26 mouse cellular contexts compared by ENCODE assay signal in the genomic region with DNA sequence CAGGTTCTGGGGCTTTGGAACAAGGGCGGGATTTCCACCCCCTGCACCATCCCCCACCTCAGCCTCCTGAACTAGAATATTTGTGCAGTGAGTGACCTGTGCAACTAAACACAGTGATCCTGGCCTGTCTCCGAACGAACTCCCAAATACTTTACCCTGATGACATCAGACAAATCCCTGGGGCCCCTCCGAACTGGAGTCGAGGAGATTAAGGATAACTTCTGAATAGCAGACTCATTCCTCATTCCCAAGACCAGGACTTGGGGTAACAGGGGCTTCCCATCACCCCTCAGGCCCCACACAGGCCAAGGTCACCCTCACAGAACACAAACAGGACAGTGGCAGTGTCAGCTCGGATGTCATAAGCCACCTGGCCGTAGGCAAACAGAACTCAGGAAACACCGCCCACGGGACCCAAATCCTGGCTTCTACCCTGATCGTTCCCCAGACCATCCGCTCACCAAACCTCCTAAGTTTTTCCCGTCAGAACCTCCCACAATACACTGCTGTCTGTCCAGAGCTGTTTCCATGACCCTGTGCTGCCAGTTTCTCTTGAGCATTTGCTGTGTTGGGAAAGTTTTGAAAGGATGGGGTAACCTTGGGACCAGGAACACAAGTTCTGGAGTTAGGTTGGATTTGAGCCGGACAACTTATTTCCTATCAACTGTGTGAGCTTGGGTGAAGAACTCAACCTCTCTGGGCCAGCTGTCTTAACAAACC. TPM values are rescaled to one million over a fixed set of nuclear protein-coding genes. Genes with fewer than 3 reads are reported as not detected.
A peak's percentile ranks its signal among the peaks of the same experiment; 100 is the strongest.
DNase-seq lines count a peak whose midpoint lies in the region; ATAC-seq lines count a peak whose summit lies in the region.
"Had no signal": no experiment of that assay in that cellular context is flagged by ENCODE, and none has a peak within 500 bp of the region (broad histone marks: within the 10 kb centered on the region; RNA-seq: fewer than 3 reads in every experiment).

No protein-coding gene starts in this region.

- peak overlapping the region; percentile 45; the same call in 1 of the 2 replicates for H3K27ac ChIP-seq in intestine, embryonic 15.5 days
- peak overlapping the region; percentile 81 for H3K27ac ChIP-seq in liver, embryonic 15.5 days (replicated peaks)
- H3K27ac ChIP-seq in midbrain, embryonic 10.5 days (replicated peaks), result no peak overlapping the region
- no peak overlapping the region for H3K27ac ChIP-seq in hindbrain, embryonic 14.5 days
- H3K27ac ChIP-seq: forebrain, embryonic 12.5 days; gastrocnemius, adult 2 months; hindbrain, postnatal 0 days; limb, embryonic 12.5 days; lung, embryonic 15.5 days; macrophage had no signal

- no peak for ATAC-seq in intestine, embryonic 15.5 days
- ATAC-seq in liver, embryonic 15.5 days (ENCODE audit: insufficient read depth), result peak; percentile 58
- ATAC-seq in hindbrain, embryonic 14.5 days (ENCODE audit: low FRiP score), result no peak
- ATAC-seq: hindbrain, postnatal 0 days had no signal

- H3K4me3 ChIP-seq in intestine, embryonic 15.5 days (replicated peaks), result peak overlapping the region; percentile 27
- H3K4me3 ChIP-seq in liver, embryonic 15.5 days (replicated peaks), result peak overlapping the region; percentile 15; the same call in 1 of the 2 replicates
- H3K4me3 ChIP-seq in midbrain, embryonic 10.5 days, result no peak overlapping the region
- H3K4me3 ChIP-seq in hindbrain, embryonic 14.5 days (replicated peaks; ENCODE audit: low read length), result no peak overlapping the region
- H3K4me3 ChIP-seq: forebrain, embryonic 12.5 days; gastrocnemius, adult 2 months; heart, embryonic 12.5 days; limb, embryonic 12.5 days; lung, embryonic 15.5 days had no signal

- WGBS in intestine, embryonic 15.5 days, result 49% methylated on average over 13 of the region's 13 CpGs
- WGBS in liver, embryonic 15.5 days (ENCODE audit: insufficient replicate concordance), result 57% methylated on average over 13 of the region's 13 CpGs
- 81% methylated on average over 13 of the region's 13 CpGs for WGBS in midbrain, embryonic 10.5 days
- 89% methylated on average over 13 of the region's 13 CpGs for WGBS in hindbrain, embryonic 14.5 days

- H3K36me3 ChIP-seq in intestine, embryonic 15.5 days, result no peaks in the 10 kb centered on the region
- no peaks in the 10 kb centered on the region for H3K36me3 ChIP-seq in liver, embryonic 15.5 days (replicated peaks)
- no peaks in the 10 kb centered on the region for H3K36me3 ChIP-seq in midbrain, embryonic 10.5 days
- H3K36me3 ChIP-seq in hindbrain, embryonic 14.5 days (replicated peaks; ENCODE audit: control insufficient read depth, insufficient read depth), result no peaks in the 10 kb centered on the region
- H3K36me3 ChIP-seq: forebrain, embryonic 12.5 days; heart, embryonic 12.5 days; limb, embryonic 12.5 days; lung, embryonic 15.5 days had no signal

- H3K27me3 ChIP-seq in intestine, embryonic 15.5 days (replicated peaks), result no peaks in the 10 kb centered on the region
- H3K27me3 ChIP-seq in liver, embryonic 15.5 days, result no peaks in the 10 kb centered on the region
- peaks cover 13% of the 10 kb centered on the region for H3K27me3 ChIP-seq in midbrain, embryonic 10.5 days (ENCODE audit: low read depth, poor library complexity, severe bottlenecking)
- H3K27me3 ChIP-seq in hindbrain, embryonic 14.5 days (ENCODE audit: control insufficient read depth, insufficient read depth, low read length), result no peaks in the 10 kb centered on the region

- H3K4me1 ChIP-seq in intestine, embryonic 15.5 days (replicated peaks), result peaks cover 21% of the 10 kb centered on the region
- H3K4me1 ChIP-seq in liver, embryonic 15.5 days (replicated peaks), result peaks cover 36% of the 10 kb centered on the region
- H3K4me1 ChIP-seq in midbrain, embryonic 10.5 days, result peaks cover 29% of the 10 kb centered on the region
- no peaks in the 10 kb centered on the region for H3K4me1 ChIP-seq in hindbrain, embryonic 14.5 days (replicated peaks; ENCODE audit: control insufficient read depth, insufficient read depth, low read length)
- H3K4me1 ChIP-seq: limb, embryonic 12.5 days had no signal

- H3K4me2 ChIP-seq in intestine, embryonic 15.5 days (replicated peaks), result peak overlapping the region; percentile 43
- H3K4me2 ChIP-seq in liver, embryonic 15.5 days, result peak overlapping the region; percentile 46
- H3K4me2 ChIP-seq in hindbrain, embryonic 14.5 days (replicated peaks), result no peak overlapping the region
- H3K4me2 ChIP-seq: forebrain, embryonic 12.5 days; heart, embryonic 12.5 days; limb, embryonic 12.5 days; lung, embryonic 15.5 days; midbrain, embryonic 11.5 days had no signal

- peak; percentile 14 for DNase-seq in heart, postnatal 4 days
- DNase-seq in heart, postnatal 10 days, result no peak
- DNase-seq in kidney, postnatal 36 days, result peak; percentile 52 to 65
- DNase-seq in midbrain, embryonic 10.5 days (ENCODE audit: low spot score), result no peak
- no peak for DNase-seq in hindbrain, embryonic 14.5 days (ENCODE audit: low spot score)
- DNase-seq in adrenal gland, adult 2 months, result no peak
- DNase-seq: B cell, adult 2 months; cerebellum, adult 2 months; gastrocnemius, adult 2 months; thymus, adult 2 months had no signal

- intact Hi-C loops in heart, postnatal 10 days (cut with DNase I), result loop anchor here (10.0 kb wide), 1 partner anchor 245 kb away; no protein-coding TSS in a partner anchor

- H3K9ac ChIP-seq in intestine, embryonic 15.5 days, result peak overlapping the region; percentile 14; the same call in 1 of the 2 replicates
- no peak overlapping the region for H3K9ac ChIP-seq in liver, embryonic 15.5 days
- no peak overlapping the region for H3K9ac ChIP-seq in hindbrain, embryonic 14.5 days
- H3K9ac ChIP-seq: forebrain, embryonic 12.5 days; heart, embryonic 12.5 days; limb, embryonic 12.5 days; lung, embryonic 15.5 days had no signal

- no peaks in the 10 kb centered on the region for H3K9me3 ChIP-seq in intestine, embryonic 15.5 days
- H3K9me3 ChIP-seq in liver, embryonic 15.5 days (replicated peaks), result no peaks in the 10 kb centered on the region
- no peaks in the 10 kb centered on the region for H3K9me3 ChIP-seq in midbrain, embryonic 10.5 days (replicated peaks)
- H3K9me3 ChIP-seq in hindbrain, embryonic 14.5 days (ENCODE audit: control insufficient read depth, low read length), result no peaks in the 10 kb centered on the region
- H3K9me3 ChIP-seq: forebrain, embryonic 12.5 days; limb, embryonic 12.5 days; lung, embryonic 15.5 days had no signal

RNA-seq across cellular contexts. Expression of a gene that starts 32.9 kb away (rescaled TPM):
- not detected for total RNA-seq in heart, postnatal 4 days (2021)
- not detected for total RNA-seq in heart, postnatal 10 days (2021)
- 85.1 and 85.9 TPM in 2 replicates for polyA plus RNA-seq in intestine, embryonic 15.5 days (2015; fragmentation: Nextera tagmentation; extraction: Ambion mirVana)
- polyA plus RNA-seq in liver, embryonic 15.5 days (2015; fragmentation: Nextera tagmentation; extraction: Ambion mirVana), result 17.0 and 19.0 TPM in 2 replicates
- 0.02 TPM in 1 of 2 replicates, not detected in the other for polyA plus RNA-seq in midbrain, embryonic 10.5 days (2016; fragmentation: Nextera tagmentation; extraction: Ambion mirVana)
- polyA plus RNA-seq in hindbrain, embryonic 14.5 days (2014; fragmentation: Nextera tagmentation; extraction: Ambion mirVana), result not detected in 2 replicates
- total RNA-seq in adrenal gland, adult 2 months (2021), result 1 to 10 TPM in 1 of 2 experiments, under 1 TPM in 1; 0.14 to 1.1 TPM
- 0.15 TPM in 1 of 2 replicates, not detected in the other for polyA plus RNA-seq in adrenal gland, adult 2 months (2012; rRNA removed)
- total RNA-seq: gastrocnemius, adult 2 months; layer of hippocampus, postnatal 10 days; left cerebral cortex, postnatal 10 days had no signal
- polyA plus RNA-seq: cortical plate, adult 2 months; embryonic facial prominence, embryonic 11.5 days; forebrain, embryonic 12.5 days; hindbrain, postnatal 0 days; limb, embryonic 12.5 days; macrophage; midbrain, embryonic 11.5 days had no signal

RNA-seq across cellular contexts. Expression of a gene that starts 47.4 kb away (rescaled TPM):
- total RNA-seq in heart, postnatal 4 days (2021), result not detected
- total RNA-seq in heart, postnatal 10 days (2021), result not detected
- 0.35 and 0.39 TPM in 2 replicates for polyA plus RNA-seq in intestine, embryonic 15.5 days (2015; fragmentation: Nextera tagmentation; extraction: Ambion mirVana)
- polyA plus RNA-seq in liver, embryonic 15.5 days (2015; fragmentation: Nextera tagmentation; extraction: Ambion mirVana), result not detected in 2 replicates
- polyA plus RNA-seq in midbrain, embryonic 10.5 days (2016; fragmentation: Nextera tagmentation; extraction: Ambion mirVana), result not detected in 2 replicates
- 0.26 and 0.29 TPM in 2 replicates for polyA plus RNA-seq in hindbrain, embryonic 14.5 days (2014; fragmentation: Nextera tagmentation; extraction: Ambion mirVana)
- not detected for total RNA-seq in adrenal gland, adult 2 months (2021)
- polyA plus RNA-seq in adrenal gland, adult 2 months (2012; rRNA removed), result not detected in 2 replicates
- total RNA-seq: adrenal gland, adult 18-20 months; gastrocnemius, adult 2 months; hematopoietic stem cell, adult 5-6 weeks had no signal
- polyA plus RNA-seq: cerebellum, adult 2 months; cortical plate, adult 2 months; embryonic facial prominence, embryonic 11.5 days; forebrain, embryonic 12.5 days; heart, embryonic 12.5 days; limb, embryonic 12.5 days; macrophage; midbrain, embryonic 11.5 days; stomach, embryonic 16.5 days had no signal

Comparison
In these comparisons a context has a peak if more than half of its experiments do, and no peak if none do; other contexts are left out.
1. DNase-seq: peak in heart, postnatal 4 days (single experiment) and kidney, postnatal 36 days (2 of 2); none in heart, postnatal 10 days (0 of 2), midbrain, embryonic 10.5 days (single experiment), hindbrain, embryonic 14.5 days (single experiment) and adrenal gland, adult 2 months (single experiment).
2. H3K27ac ChIP-seq: peak in intestine, embryonic 15.5 days (single experiment) and liver, embryonic 15.5 days (single experiment); none in midbrain, embryonic 10.5 days (single experiment) and hindbrain, embryonic 14.5 days (single experiment).
3. H3K4me3 ChIP-seq: peak in intestine, embryonic 15.5 days (single experiment) and liver, embryonic 15.5 days (single experiment); none in midbrain, embryonic 10.5 days (single experiment) and hindbrain, embryonic 14.5 days (single experiment).
4. RNA of a gene that starts 32.9 kb away (polyA plus RNA-seq): 85.1 to 85.9 TPM in intestine, embryonic 15.5 days and 17.0 to 19.0 TPM in liver, embryonic 15.5 days; 0.15 TPM in adrenal gland, adult 2 months, 0.02 TPM in midbrain, embryonic 10.5 days and not detected in hindbrain, embryonic 14.5 days; every median in the first group is over 10 times any median in the second.